Comparison of ENCODE assay signal across 8 mouse cellular contexts in genomic region chr5:146675006-146675886, GRCm38 (mm10).
A peak's percentile ranks its signal among the peaks of the same experiment; 100 is the strongest.
DNase-seq lines count a peak whose midpoint lies in the region; ATAC-seq and TF ChIP-seq lines count a peak whose summit lies in the region.

No protein-coding gene starts in this region.

- H3K27me3 ChIP-seq in C2C12 (ENCODE audit: control insufficient read depth, insufficient read depth, insufficient read length), result no peaks in the 10 kb centered on the region
- H3K27me3 ChIP-seq in heart, embryonic 12.5 days (replicated peaks), result peaks cover 4% of the 10 kb centered on the region; the same call in 1 of the 2 replicates
- no peaks in the 10 kb centered on the region for H3K27me3 ChIP-seq in kidney, postnatal 0 days (ENCODE audit: insufficient read depth, low read length)
- H3K27me3 ChIP-seq in liver, embryonic 14.5 days (ENCODE audit: control insufficient read depth, insufficient read depth, low read length), result no peaks in the 10 kb centered on the region
- H3K27me3 ChIP-seq in stomach, embryonic 15.5 days (replicated peaks), result no peaks in the 10 kb centered on the region

- peak; percentile 66 for TF ChIP-seq CTCF in C2C12 (IDR thresholded peaks at IDR 0.05; ENCODE audit: control insufficient read depth, insufficient read depth, insufficient read length)
- peak; percentile 94 for TF ChIP-seq CTCF in embryonic fibroblast, embryonic 13.5 days (IDR thresholded peaks at IDR 0.05; ENCODE audit: borderline replicate concordance, insufficient read depth, low read length)
- peak; percentile 83 for TF ChIP-seq CTCF in kidney, postnatal 0 days (IDR thresholded peaks at IDR 0.05; ENCODE audit: low read depth)
- peak; percentile 92 for TF ChIP-seq CTCF in liver, embryonic 14.5 days (IDR thresholded peaks at IDR 0.05; ENCODE audit: low read depth)

- TF ChIP-seq POLR2A in embryonic fibroblast, embryonic 13.5 days (IDR thresholded peaks at IDR 0.05; ENCODE audit: low read depth, low read length), result no peak

- no peaks in the 10 kb centered on the region for H3K79me2 ChIP-seq in C2C12 (ENCODE audit: control insufficient read depth, insufficient read depth)

- no peaks in the 10 kb centered on the region for H3K79me3 ChIP-seq in C2C12 (ENCODE audit: low read depth)

- no peak overlapping the region; the same call in 1 of the 2 replicates for H3K9ac ChIP-seq in heart, embryonic 12.5 days
- H3K9ac ChIP-seq in kidney, postnatal 0 days (ENCODE audit: low read depth, low read length), result no peak overlapping the region
- H3K9ac ChIP-seq in liver, embryonic 14.5 days (replicated peaks), result no peak overlapping the region
- H3K9ac ChIP-seq in stomach, embryonic 15.5 days, result no peak overlapping the region

- DNase-seq in adrenal gland, postnatal 25 days, result peak; percentile 64
- peak; percentile 85 for DNase-seq in kidney, postnatal 0 days (ENCODE audit: low spot score)
- DNase-seq in liver, embryonic 14.5 days (ENCODE audit: low read depth in 3 of 3, low spot score in 3 of 3), result peak; percentile 55 to 69 (median 57)
- peak; percentile 34 to 69 for DNase-seq in natural killer cell, adult 2 months (ENCODE audit: low spot score in 2 of 2)

- no peak overlapping the region for H3K4me2 ChIP-seq in heart, embryonic 12.5 days
- no peak overlapping the region for H3K4me2 ChIP-seq in kidney, postnatal 0 days (ENCODE audit: low read length)
- no peak overlapping the region for H3K4me2 ChIP-seq in liver, embryonic 14.5 days (ENCODE audit: low read depth)
- no peak overlapping the region for H3K4me2 ChIP-seq in stomach, embryonic 15.5 days

- 26% methylated on average over 19 of the region's 19 CpGs for WGBS in heart, embryonic 12.5 days
- WGBS in kidney, postnatal 0 days, result 17% methylated on average over 19 of the region's 19 CpGs
- WGBS in liver, embryonic 14.5 days (ENCODE audit: insufficient replicate concordance), result 25% methylated on average over 19 of the region's 19 CpGs
- 21% methylated on average over 19 of the region's 19 CpGs for whole genome bisulfite sequencing in stomach, embryonic 15.5 days

- no peak overlapping the region for H3ac ChIP-seq in C2C12 (ENCODE audit: control insufficient read depth, insufficient read length, low read depth)

- H3K4me1 ChIP-seq in embryonic fibroblast, embryonic 13.5 days (ENCODE audit: control insufficient read depth, insufficient read depth, low read length), result peaks cover 2% of the 10 kb centered on the region
- H3K4me1 ChIP-seq in heart, embryonic 12.5 days (replicated peaks), result peaks cover 15% of the 10 kb centered on the region
- no peaks in the 10 kb centered on the region for H3K4me1 ChIP-seq in kidney, postnatal 0 days (replicated peaks; ENCODE audit: insufficient read depth, low read length)
- peaks cover 31 to 38% of the 10 kb centered on the region in 2 experiments for H3K4me1 ChIP-seq in liver, embryonic 14.5 days (replicated peaks; ENCODE audit: control insufficient read depth in 2 of 2, insufficient read depth in 2 of 2, low read length in 1 of 2)
- 0 out of 2 replicates have a peak, but pooled peaks cover 8% of the 10 kb centered on the region for H3K4me1 ChIP-seq in stomach, embryonic 15.5 days

- H3K9me3 ChIP-seq in heart, embryonic 12.5 days (replicated peaks), result peaks cover 8% of the 10 kb centered on the region; the same call in 1 of the 2 replicates
- H3K9me3 ChIP-seq in kidney, postnatal 0 days (replicated peaks; ENCODE audit: low read length), result peaks cover 3% of the 10 kb centered on the region; the same call in 1 of the 2 replicates
- no peaks in the 10 kb centered on the region for H3K9me3 ChIP-seq in liver, embryonic 14.5 days (ENCODE audit: control insufficient read depth, low read length)
- H3K9me3 ChIP-seq in stomach, embryonic 15.5 days, result no peaks in the 10 kb centered on the region

- TF ChIP-seq EP300 in liver, embryonic 14.5 days (IDR thresholded peaks at IDR 0.05; ENCODE audit: low read depth), result 0 out of 2 replicates have a peak, but pooled peaks have one; percentile 11

- H3K4me3 ChIP-seq in C2C12 (ENCODE audit: insufficient read depth, poor library complexity, severe bottlenecking), result no peak overlapping the region
- no peak overlapping the region for H3K4me3 ChIP-seq in embryonic fibroblast, embryonic 13.5 days (ENCODE audit: insufficient read depth, low read length)
- H3K4me3 ChIP-seq in heart, embryonic 12.5 days, result no peak overlapping the region
- no peak overlapping the region for H3K4me3 ChIP-seq in kidney, postnatal 0 days (replicated peaks; ENCODE audit: low read depth, low read length)
- H3K4me3 ChIP-seq in liver, embryonic 14.5 days (ENCODE audit: insufficient read depth in 1 of 2, low read depth in 2 of 2, low read length in 2 of 2), result no peak overlapping the region
- H3K4me3 ChIP-seq in stomach, embryonic 15.5 days (replicated peaks), result no peak overlapping the region

- ATAC-seq in heart, embryonic 12.5 days (ENCODE audit: insufficient number of reproducible peaks, low FRiP score), result peak; percentile 67; the same call in 1 of the 2 replicates
- 0 out of 2 replicates have a peak, but pooled peaks have one; percentile 62 for ATAC-seq in kidney, postnatal 0 days (replicated peaks; ENCODE audit: low FRiP score, low read depth)
- peak; percentile 50 for ATAC-seq in liver, embryonic 14.5 days (ENCODE audit: insufficient read depth)
- ATAC-seq in stomach, embryonic 15.5 days (ENCODE audit: insufficient read depth, low FRiP score, low read depth), result peak; percentile 59; the same call in 1 of the 2 replicates

- H3K27ac ChIP-seq in embryonic fibroblast, embryonic 13.5 days (ENCODE audit: insufficient read depth, low read length), result no peak overlapping the region
- no peak overlapping the region for H3K27ac ChIP-seq in heart, embryonic 12.5 days (ENCODE audit: poor library complexity, severe bottlenecking)
- H3K27ac ChIP-seq in kidney, postnatal 0 days, result peak overlapping the region; percentile 48; the same call in 1 of the 2 replicates
- peak overlapping the region; percentile 58 for H3K27ac ChIP-seq in liver, embryonic 14.5 days
- H3K27ac ChIP-seq in stomach, embryonic 15.5 days, result peak overlapping the region; percentile 81; the same call in 1 of the 2 replicates

- H3K36me3 ChIP-seq in C2C12 (ENCODE audit: control insufficient read depth, insufficient read depth), result no peaks in the 10 kb centered on the region
- H3K36me3 ChIP-seq in heart, embryonic 12.5 days, result no peaks in the 10 kb centered on the region
- no peaks in the 10 kb centered on the region for H3K36me3 ChIP-seq in kidney, postnatal 0 days (ENCODE audit: insufficient read depth, low read length)
- H3K36me3 ChIP-seq in liver, embryonic 14.5 days (replicated peaks; ENCODE audit: control insufficient read depth, insufficient read depth, low read depth), result no peaks in the 10 kb centered on the region
- H3K36me3 ChIP-seq in stomach, embryonic 15.5 days, result no peaks in the 10 kb centered on the region

TF ChIP-seq in C2C12, 6 proteins besides CTCF, POLR2A, EP300 and RAD21:
- TF ChIP-seq MYOD1 (IDR thresholded peaks at IDR 0.05; ENCODE audit: control insufficient read depth, insufficient read length, low read depth) (no peak), CEBPB (IDR thresholded peaks at IDR 0.05; ENCODE audit: low read depth) (no peak), FOSL1 (IDR thresholded peaks at IDR 0.05; ENCODE audit: insufficient read depth, low read length, poor library complexity, severe bottlenecking) (no peak), MYOG (IDR thresholded peaks at IDR 0.05; ENCODE audit: control insufficient read depth, extremely low read depth, insufficient read length) (no peak), MAX (IDR thresholded peaks at IDR 0.05) (no peak), USF1 (IDR thresholded peaks at IDR 0.05; ENCODE audit: low read depth) (no peak)

Comparison
In these comparisons a context has a peak if more than half of its experiments do, and no peak if none do; other contexts are left out.
1. H3K27ac ChIP-seq: peak in kidney, postnatal 0 days (single experiment), liver, embryonic 14.5 days (single experiment) and stomach, embryonic 15.5 days (single experiment); none in embryonic fibroblast, embryonic 13.5 days (single experiment) and heart, embryonic 12.5 days (single experiment).
2. Peak in every context shown above with its lines, with median percentiles within 50 percentile points of each other: CTCF ChIP-seq, DNase-seq and ATAC-seq.